Mouse (Mus musculus): ENCODE data around the gene C9.

- TF ChIP-seq CTCF (IDR thresholded peaks at IDR 0.05; ENCODE audit: low read depth, low read length), result no peak
- no peak for TF ChIP-seq GATA2 (IDR thresholded peaks at IDR 0.05; ENCODE audit: borderline replicate concordance, low read depth, low read length)
- no peak for TF ChIP-seq POLR2AphosphoS5 (IDR thresholded peaks at IDR 0.05; ENCODE audit: insufficient replicate concordance, low read depth, low read length)
- TF ChIP-seq TAL1 (conservative IDR thresholded peaks at IDR 0.05; ENCODE audit: low read depth, low read length), result no peak
- TF ChIP-seq GATA1 (IDR thresholded peaks at IDR 0.05; ENCODE audit: borderline replicate concordance, low read length), result no peak
Measured at GRCm38 (mm10) chr15:6410161-6410560, 35.0 kb upstream of the C9 start.
